Mouse (Mus musculus) kidney, embryonic 16.5 days (tissue): ENCODE data around the gene Csrp1. TPM values are rescaled to one million over a fixed set of nuclear protein-coding genes. Genes with fewer than 3 reads are reported as not detected.

Experiments
- ATAC-seq: fragments of 200-750 bp; cut with Nextera tagmentation; 2 replicates; pipeline ENCODE4 v1.8.0; 2017; ENCODE audit warnings: moderate TSS enrichment; ENCODE audit not compliant: low FRiP score, low TSS enrichment
- H3K27ac ChIP-seq: fragments of 300-500 bp; sonication (generic); 2 replicates; pipeline ENCODE4 v1.5.1; 2014; ENCODE audit warnings: low read length
- H3K27me3 ChIP-seq: fragments of 300-500 bp; sonication (generic); 2 replicates; pipeline ENCODE4 v1.6.1; 2014; ENCODE audit warnings: low read length, control low read depth, mixed read lengths; ENCODE audit not compliant: insufficient read depth
- H3K36me3 ChIP-seq: fragments of 300-500 bp; sonication (generic); 2 replicates; pipeline ENCODE4 v1.6.1; 2014; ENCODE audit warnings: low read length, control low read depth, mixed read lengths; ENCODE audit not compliant: insufficient read depth
- H3K4me1 ChIP-seq: fragments of 300-500 bp; sonication (generic); 2 replicates; pipeline ENCODE4 v1.6.1; 2014; ENCODE audit warnings: low read length, control low read depth, mixed read lengths; ENCODE audit not compliant: insufficient read depth
- H3K4me2 ChIP-seq: fragments of 300-500 bp; sonication (generic); replicated peaks from 2 replicates; pipeline ENCODE4 v1.6.1; 2014; ENCODE audit warnings: low read depth, low read length
- H3K4me3 ChIP-seq: fragments of 300-500 bp; sonication (generic); 2 replicates; pipeline ENCODE4 v1.5.1; 2014; ENCODE audit warnings: mild to moderate bottlenecking, low read length
- H3K9ac ChIP-seq: fragments of 300-500 bp; sonication (generic); replicated peaks from 2 replicates; pipeline ENCODE4 v1.6.1; 2014; ENCODE audit warnings: low read length
- H3K9me3 ChIP-seq: fragments of 300-500 bp; sonication (generic); 2 replicates; pipeline ENCODE4 v1.6.1; 2016; ENCODE audit warnings: low read length, control low read depth
- WGBS: fragments of 180-500 bp; shearing (Covaris S2); extraction: QIAGEN DNeasy Blood & Tissue Kit; methylation state at CpG from one replicate; pipeline ENCODE4 v1.1.7; 2014; 5-methylcytosine and 5-hydroxymethylcytosine counted together
- polyA plus RNA-seq: library from polyadenylated mRNA; unstranded; fragments of >200 nt; fragmentation: Nextera tagmentation; extraction: Ambion mirVana; gene quantifications from 2 replicates; pipeline ENCODE4 v1.2.1, GENCODE M21; 2015

Gene Csrp1
- polyA plus RNA-seq, 1 experiment from 2014 or later = 157 TPM

- 77% methylated on average over 6 of the region's 6 CpGs for WGBS
- no peak for ATAC-seq
These were observed 41.7 kb upstream of the Csrp1 start for GRCm38 (mm10) chr1:135678145-135678544.

GRCm38 (mm10) chr1:135680716-135681115 is 39.1 kb upstream of the Csrp1 start:
- H3K9ac ChIP-seq = no peak overlapping the region
- WGBS = 63% methylated on average over 4 of the region's 4 CpGs
- peaks cover 22% of the 10 kb centered on the region for H3K4me1 ChIP-seq
- H3K4me2 ChIP-seq = no peak overlapping the region
- ATAC-seq = no peak
- no peak overlapping the region for H3K4me3 ChIP-seq
- peak overlapping the region; percentile 84 for H3K27ac ChIP-seq
- no peaks in the 10 kb centered on the region for H3K36me3 ChIP-seq
- no peaks in the 10 kb centered on the region for H3K27me3 ChIP-seq
- no peaks in the 10 kb centered on the region for H3K9me3 ChIP-seq

More at GRCm38 (mm10) chr1:135678145-135678544, 41.7 kb upstream of the Csrp1 start:
- Histone ChIP-seq H3K4me1 (peaks cover 28% of the 10 kb centered on the region), H3K36me3 (no peaks in the 10 kb centered on the region), H3K9ac (no peak overlapping the region), H3K4me3 (no peak overlapping the region), H3K9me3 (no peaks in the 10 kb centered on the region), H3K27ac (no peak overlapping the region), H3K27me3 (no peaks in the 10 kb centered on the region), H3K4me2 (no peak overlapping the region)

DNA sequence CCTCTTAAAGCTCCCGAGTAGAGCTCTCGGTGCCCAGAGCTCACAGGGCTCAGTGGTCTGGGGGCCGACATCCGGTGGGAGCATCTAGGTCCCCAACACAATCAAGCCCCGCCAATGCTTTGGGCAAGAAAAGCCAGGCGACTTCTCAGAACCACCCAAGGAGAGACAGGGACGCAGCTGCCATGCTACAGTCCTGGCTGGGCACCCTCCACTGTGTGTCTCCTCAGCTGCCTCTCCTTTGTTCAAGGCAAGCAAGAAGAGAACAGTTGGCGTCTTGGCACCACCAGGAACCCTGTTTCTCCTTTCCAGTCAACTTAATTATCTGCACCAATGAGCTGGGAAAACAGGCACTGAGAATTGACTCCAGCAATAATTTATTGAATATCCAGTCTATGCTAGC is 38.7 kb upstream of the Csrp1 start:
- peak; percentile 66; the same call in 1 of the 2 replicates for ATAC-seq
- Histone ChIP-seq H3K4me3 (no peak overlapping the region), H3K27me3 (no peaks in the 10 kb centered on the region), H3K9me3 (no peaks in the 10 kb centered on the region), H3K9ac (no peak overlapping the region), H3K27ac (peak overlapping the region; percentile 84), H3K4me2 (no peak overlapping the region), H3K4me1 (peaks cover 25% of the 10 kb centered on the region), H3K36me3 (no peaks in the 10 kb centered on the region)
- 56% methylated on average over 8 of the region's 8 CpGs for WGBS

- WGBS = 57% methylated on average over 4 of the region's 4 CpGs
These were observed 35.0 kb upstream of the Csrp1 start for GRCm38 (mm10) chr1:135684895-135685294.

GRCm38 (mm10) chr1:135685316-135685715 is 34.5 kb upstream of the Csrp1 start:
- peaks cover 42% of the 10 kb centered on the region for H3K4me1 ChIP-seq
- no peaks in the 10 kb centered on the region for H3K9me3 ChIP-seq
- no peak overlapping the region for H3K4me3 ChIP-seq
- no peaks in the 10 kb centered on the region for H3K27me3 ChIP-seq
- H3K36me3 ChIP-seq = no peaks in the 10 kb centered on the region
- H3K9ac ChIP-seq = no peak overlapping the region
- no peak overlapping the region for H3K27ac ChIP-seq
- H3K4me2 ChIP-seq = peak overlapping the region; percentile 91
- WGBS = 61% methylated on average over 6 of the region's 6 CpGs
- no peak for ATAC-seq

More at GRCm38 (mm10) chr1:135684895-135685294, 35.0 kb upstream of the Csrp1 start:
- no peaks in the 10 kb centered on the region for H3K9me3 ChIP-seq
- H3K27me3 ChIP-seq = no peaks in the 10 kb centered on the region
- H3K36me3 ChIP-seq = no peaks in the 10 kb centered on the region
- H3K27ac ChIP-seq = no peak overlapping the region
- H3K9ac ChIP-seq = no peak overlapping the region
- no peak for ATAC-seq
- peaks cover 42% of the 10 kb centered on the region for H3K4me1 ChIP-seq
- no peak overlapping the region for H3K4me3 ChIP-seq
- H3K4me2 ChIP-seq = 0 out of 2 replicates have a peak overlapping the region, but pooled peaks have one; percentile 6

DNA sequence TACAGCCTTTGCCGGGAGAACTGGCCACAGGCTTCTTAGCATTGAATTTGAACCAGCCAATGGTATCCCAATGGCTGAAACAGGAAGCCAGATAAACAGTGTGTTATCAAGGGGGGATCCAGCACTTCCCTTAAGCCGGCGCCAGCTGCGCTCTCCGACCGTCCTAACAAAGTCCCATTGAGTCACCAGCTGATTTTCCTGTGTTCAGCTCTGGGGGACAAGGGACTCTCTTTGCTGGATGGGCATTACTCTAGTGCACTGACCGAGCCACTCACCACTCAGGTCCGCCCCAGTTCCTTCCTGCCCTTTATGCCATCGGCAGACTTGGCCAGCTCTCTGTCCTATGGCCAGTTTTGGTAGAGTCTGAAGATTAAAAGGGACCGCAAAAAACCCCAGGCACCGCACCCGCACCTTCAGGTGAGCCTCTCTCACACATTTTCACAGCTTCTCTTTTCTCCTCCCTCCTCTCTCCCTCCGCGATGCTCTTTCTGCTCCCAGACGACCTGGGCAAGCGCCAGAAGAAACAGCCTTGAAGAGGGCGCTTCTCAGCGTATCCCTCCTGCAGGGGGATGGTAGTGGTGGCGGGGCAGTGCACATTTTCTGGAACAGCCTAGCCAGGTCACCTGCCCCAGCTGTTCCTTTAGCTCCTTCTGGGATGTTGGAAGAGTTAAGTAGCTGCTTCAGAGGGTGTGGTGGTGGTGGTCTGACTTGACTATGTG is 32.9 kb upstream of the Csrp1 start:
- Histone ChIP-seq H3K27me3 (no peaks in the 10 kb centered on the region), H3K9me3 (no peaks in the 10 kb centered on the region), H3K4me3 (peak overlapping the region; percentile 70), H3K27ac (peak overlapping the region; percentile 78), H3K9ac (peak overlapping the region; percentile 81), H3K4me1 (peaks cover 29% of the 10 kb centered on the region), H3K36me3 (no peaks in the 10 kb centered on the region), H3K4me2 (peak overlapping the region; percentile 91)
- peak; percentile 5; the same call in 1 of the 2 replicates for ATAC-seq
- under 1% methylated on average over 19 of the region's 19 CpGs for WGBS

- peaks cover 27% of the 10 kb centered on the region for H3K4me1 ChIP-seq
These were observed 31.9 kb upstream of the Csrp1 start for GRCm38 (mm10) chr1:135687771-135688492.

DNA sequence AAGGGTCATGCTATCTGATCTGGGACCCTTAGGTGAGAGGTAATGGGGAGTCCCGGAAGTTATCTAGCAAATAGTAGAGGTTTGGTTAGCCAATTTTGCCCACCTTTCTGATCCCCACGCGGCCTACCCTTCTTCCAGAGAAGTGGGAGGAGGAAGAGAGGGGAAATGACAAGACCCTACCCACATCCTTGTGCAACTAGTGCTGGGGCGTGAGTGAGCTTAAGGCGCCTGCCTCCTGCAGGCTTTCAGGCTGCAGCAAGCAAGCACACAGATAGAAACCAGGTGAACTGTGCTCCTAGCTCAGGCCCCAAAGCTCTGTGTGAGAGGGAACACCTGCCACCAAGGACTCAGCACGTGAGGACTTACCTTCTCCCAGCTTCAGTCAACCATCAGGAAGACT is 31.2 kb upstream of the Csrp1 start:
- Histone ChIP-seq H3K4me2 (peak overlapping the region; percentile 91), H3K9ac (peak overlapping the region; percentile 81), H3K27me3 (no peaks in the 10 kb centered on the region), H3K4me1 (peaks cover 27% of the 10 kb centered on the region), H3K9me3 (no peaks in the 10 kb centered on the region), H3K4me3 (peak overlapping the region; percentile 70), H3K36me3 (no peaks in the 10 kb centered on the region), H3K27ac (peak overlapping the region; percentile 84)
- 0 out of 2 replicates have a peak, but pooled peaks have one; percentile 1 for ATAC-seq
- 19% methylated on average over 6 of the region's 6 CpGs for WGBS

More at GRCm38 (mm10) chr1:135687771-135688492, 31.9 kb upstream of the Csrp1 start:
- ATAC-seq = peak; percentile 93
- Histone ChIP-seq H3K36me3 (no peaks in the 10 kb centered on the region), H3K4me3 (peak overlapping the region; percentile 70), H3K4me2 (peak overlapping the region; percentile 91), H3K27ac (peak overlapping the region; percentile 84), H3K27me3 (no peaks in the 10 kb centered on the region), H3K9me3 (no peaks in the 10 kb centered on the region), H3K9ac (peak overlapping the region; percentile 81)
- WGBS = under 1% methylated on average over 78 of the region's 81 CpGs

DNA sequence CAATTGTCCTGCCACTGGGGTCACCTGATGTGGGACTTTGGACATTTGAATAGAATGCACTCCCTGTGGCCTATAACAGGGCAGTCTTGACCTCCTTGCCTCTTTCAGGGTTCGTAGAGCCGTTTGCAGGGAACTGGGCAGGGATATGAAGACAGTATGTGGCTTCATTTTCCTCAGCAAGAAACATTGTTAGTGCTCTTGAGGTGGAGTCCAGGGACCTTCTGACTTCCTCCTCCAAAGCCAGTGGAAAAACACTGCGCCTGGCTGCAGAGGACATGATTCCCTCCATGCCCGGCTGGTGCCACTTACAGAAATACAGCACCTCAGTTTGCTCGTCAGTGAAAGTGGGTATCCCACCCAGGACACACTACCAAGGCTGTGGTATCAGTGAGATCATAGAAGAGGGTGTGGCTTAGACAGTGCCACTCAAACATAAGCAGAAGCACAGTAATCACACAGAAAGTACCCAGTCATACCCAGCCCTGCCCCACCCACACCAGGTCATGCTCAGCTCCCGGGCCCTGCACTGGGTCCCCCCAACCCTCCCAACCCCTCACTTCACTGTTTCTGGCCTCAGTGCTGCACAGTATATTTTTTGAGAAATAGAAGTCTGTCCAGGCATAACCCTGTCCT is 29.0 kb upstream of the Csrp1 start:
- H3K9me3 ChIP-seq = no peaks in the 10 kb centered on the region
- H3K9ac ChIP-seq = no peak overlapping the region
- no peaks in the 10 kb centered on the region for H3K27me3 ChIP-seq
- peaks cover 20% of the 10 kb centered on the region for H3K4me1 ChIP-seq
- no peak for ATAC-seq
- no peak overlapping the region for H3K4me2 ChIP-seq
- H3K4me3 ChIP-seq = no peak overlapping the region
- 73% methylated on average over 6 of the region's 6 CpGs for WGBS
- no peaks in the 10 kb centered on the region for H3K36me3 ChIP-seq
- peak overlapping the region; percentile 61; the same call in 1 of the 2 replicates for H3K27ac ChIP-seq
